Mouse (Mus musculus) brain, embryonic 14.5 days (tissue): ENCODE measurements around the gene Sct.

Source experiments
- CTCF ChIP-seq: fragments of 200-500 bp; IDR thresholded peaks from 2 replicates; pipeline ENCODE4 v1.5.1; 2012; ENCODE audit warnings: inconsistent platforms, mild to moderate bottlenecking, moderate library complexity, borderline replicate concordance; ENCODE audit not compliant: insufficient read depth, insufficient read length; ENCODE audit errors: extremely low read depth
- POLR2A ChIP-seq: fragments of 200-500 bp; IDR thresholded peaks from 2 replicates; pipeline ENCODE4 v1.6.1; 2012; ENCODE audit warnings: mild to moderate bottlenecking, inconsistent platforms, borderline replicate concordance; ENCODE audit not compliant: poor library complexity, insufficient read depth, insufficient read length, severe bottlenecking; ENCODE audit errors: extremely low read depth

- TF ChIP-seq CTCF (no peak), POLR2A (no peak)
Measured at GRCm38 (mm10) chr7:141324686-141325085, 45.8 kb upstream of the Sct start.
